Mouse (Mus musculus) intestine, embryonic 14.5 days (tissue): ENCODE measurements around the gene Slc30a2. TPM values are rescaled to one million over a fixed set of nuclear protein-coding genes. Genes with fewer than 3 reads are reported as not detected.

Experiments used
- ATAC-seq: fragments of 200-750 bp; cut with Nextera tagmentation; replicated peaks from 2 replicates; pipeline ENCODE4 v1.8.0; 2017; ENCODE audit warnings: low read depth, moderate number of reproducible peaks, moderate TSS enrichment, moderate library complexity; ENCODE audit not compliant: low FRiP score, low TSS enrichment
- DNase-seq: peaks from one replicate; pipeline ENCODE4 v3.0.0-alpha.2; 2018; ENCODE audit warnings: low spot score
- H3K27ac ChIP-seq: fragments of 300-500 bp; sonication (generic); 2 replicates; pipeline ENCODE4 v1.5.1; 2014; ENCODE audit warnings: low read depth, mild to moderate bottlenecking, control low read depth
- H3K27me3 ChIP-seq: fragments of 300-500 bp; sonication (generic); replicated peaks from 2 replicates; pipeline ENCODE4 v1.6.1; 2014; ENCODE audit warnings: low read length, control low read depth; ENCODE audit not compliant: control insufficient read depth, insufficient read depth
- H3K36me3 ChIP-seq: fragments of 300-500 bp; sonication (generic); 2 replicates; pipeline ENCODE4 v1.6.1; 2014; ENCODE audit warnings: low read length, control low read depth; ENCODE audit not compliant: control insufficient read depth, insufficient read depth
- H3K4me1 ChIP-seq: fragments of 300-500 bp; sonication (generic); replicated peaks from 2 replicates; pipeline ENCODE4 v1.6.1; 2014; ENCODE audit warnings: low read length, control low read depth, mixed read lengths; ENCODE audit not compliant: control insufficient read depth, insufficient read depth
- H3K4me2 ChIP-seq: fragments of 300-500 bp; sonication (generic); 2 replicates; pipeline ENCODE4 v1.6.1; 2014; ENCODE audit warnings: low read length
- H3K4me3 ChIP-seq: fragments of 300-500 bp; sonication (generic); 2 replicates; pipeline ENCODE4 v1.5.1; 2014; ENCODE audit warnings: low read depth, low read length, control low read depth, mixed read lengths
- H3K9ac ChIP-seq: fragments of 300-500 bp; sonication (generic); 2 replicates; pipeline ENCODE4 v1.6.1; 2014; ENCODE audit warnings: mild to moderate bottlenecking, low read length
- H3K9me3 ChIP-seq: fragments of 300-500 bp; sonication (generic); 2 replicates; pipeline ENCODE4 v1.6.1; 2016; ENCODE audit warnings: low read length, control low read depth; ENCODE audit not compliant: control insufficient read depth
- WGBS: fragments of 180-500 bp; shearing (Covaris S2); extraction: QIAGEN DNeasy Blood & Tissue Kit; methylation state at CpG from one replicate; pipeline ENCODE4 v1.1.7; 2014; 5-methylcytosine and 5-hydroxymethylcytosine counted together
- polyA plus RNA-seq: library from polyadenylated mRNA; unstranded; fragments of >200 nt; fragmentation: Nextera tagmentation; extraction: Ambion mirVana; gene quantifications from 2 replicates; pipeline ENCODE4 v1.2.1, GENCODE M21; 2014

The Slc30a2 gene
- polyA plus RNA-seq, 1 experiment from 2014 or later: 0.26 TPM

GRCm38 (mm10) chr4:134357461-134357771, 14.4 kb downstream of the Slc30a2 start:
- Histone ChIP-seq H3K9ac (no peak overlapping the region), H3K4me3 (0 out of 2 replicates have a peak overlapping the region, but pooled peaks have one; percentile 1), H3K36me3 (no peaks in the 10 kb centered on the region), H3K4me2 (peak overlapping the region; percentile 36), H3K27ac (peak overlapping the region; percentile 62; the same call in 1 of the 2 replicates), H3K4me1 (peaks cover 14% of the 10 kb centered on the region), H3K9me3 (no peaks in the 10 kb centered on the region), H3K27me3 (no peaks in the 10 kb centered on the region; the same call in 1 of the 2 replicates)
- peak; percentile 65 for DNase-seq
- WGBS: 32% methylated on average over 17 of the region's 17 CpGs
- peak; percentile 34 for ATAC-seq

GRCm38 (mm10) chr4:134359649-134360048, 16.7 kb downstream of the Slc30a2 start:
- H3K4me3 ChIP-seq: no peak overlapping the region

GRCm38 (mm10) chr4:134361215-134361614, 18.2 kb downstream of the Slc30a2 start:
- Histone ChIP-seq H3K4me2 (no peak overlapping the region), H3K27me3 (no peaks in the 10 kb centered on the region; the same call in 1 of the 2 replicates), H3K9me3 (no peaks in the 10 kb centered on the region), H3K27ac (peak overlapping the region; percentile 51; the same call in 1 of the 2 replicates), H3K36me3 (no peaks in the 10 kb centered on the region), H3K4me1 (peaks cover 7% of the 10 kb centered on the region), H3K4me3 (no peak overlapping the region), H3K9ac (no peak overlapping the region)
- ATAC-seq: peak; percentile 65
- WGBS: 24% methylated on average over 5 of the region's 5 CpGs
- peak; percentile 65 for DNase-seq

More at GRCm38 (mm10) chr4:134359649-134360048, 16.7 kb downstream of the Slc30a2 start:
- H3K27ac ChIP-seq: no peak overlapping the region
- no peak overlapping the region for H3K4me2 ChIP-seq
- H3K27me3 ChIP-seq: no peaks in the 10 kb centered on the region; the same call in 1 of the 2 replicates
- no peak overlapping the region for H3K9ac ChIP-seq
- H3K9me3 ChIP-seq: no peaks in the 10 kb centered on the region
- ATAC-seq: no peak
- no peak for DNase-seq
- peaks cover 9% of the 10 kb centered on the region for H3K4me1 ChIP-seq
- WGBS: 88% methylated on average over 6 of the region's 6 CpGs
- H3K36me3 ChIP-seq: no peaks in the 10 kb centered on the region

GRCm38 (mm10) chr4:134362124-134362523, 19.1 kb downstream of the Slc30a2 start:
- Histone ChIP-seq H3K9me3 (no peaks in the 10 kb centered on the region), H3K36me3 (no peaks in the 10 kb centered on the region), H3K9ac (no peak overlapping the region), H3K4me2 (peak overlapping the region; percentile 18; the same call in 1 of the 2 replicates), H3K27ac (0 out of 2 replicates have a peak overlapping the region, but pooled peaks have one; percentile 5), H3K4me1 (peaks cover 3% of the 10 kb centered on the region; the same call in 1 of the 2 replicates), H3K27me3 (no peaks in the 10 kb centered on the region; the same call in 1 of the 2 replicates), H3K4me3 (no peak overlapping the region)
- ATAC-seq: no peak
- WGBS: 59% methylated on average over 9 of the region's 9 CpGs
- DNase-seq: no peak

- H3K9ac ChIP-seq: no peak overlapping the region
- H3K27me3 ChIP-seq: no peaks in the 10 kb centered on the region; the same call in 1 of the 2 replicates
- no peak for ATAC-seq
- no peaks in the 10 kb centered on the region for H3K36me3 ChIP-seq
- WGBS: 28% methylated on average over 9 of the region's 9 CpGs
- peak overlapping the region; percentile 18 for H3K4me2 ChIP-seq
- H3K27ac ChIP-seq: 0 out of 2 replicates have a peak overlapping the region, but pooled peaks have one; percentile 5
- H3K9me3 ChIP-seq: no peaks in the 10 kb centered on the region
- 0 out of 2 replicates have a peak, but pooled peaks cover 3% of the 10 kb centered on the region for H3K4me1 ChIP-seq
- H3K4me3 ChIP-seq: no peak overlapping the region
- no peak for DNase-seq
These were observed 19.6 kb downstream of the Slc30a2 start for GRCm38 (mm10) chr4:134362586-134362985.

GRCm38 (mm10) chr4:134365280-134365679, 22.3 kb downstream of the Slc30a2 start:
- Histone ChIP-seq H3K4me3 (no peak overlapping the region), H3K9me3 (no peaks in the 10 kb centered on the region), H3K27ac (no peak overlapping the region), H3K36me3 (no peaks in the 10 kb centered on the region), H3K27me3 (peaks cover 9% of the 10 kb centered on the region), H3K4me1 (peaks cover 3% of the 10 kb centered on the region; the same call in 1 of the 2 replicates), H3K9ac (no peak overlapping the region), H3K4me2 (no peak overlapping the region)
- DNase-seq: no peak
- no peak for ATAC-seq
- WGBS: 40% methylated on average over 5 of the region's 5 CpGs

GRCm38 (mm10) chr4:134370649-134371221, 27.8 kb downstream of the Slc30a2 start:
- DNase-seq (no peak), ATAC-seq (no peak)
- H3K9ac ChIP-seq: peak overlapping the region; percentile 32; the same call in 1 of the 2 replicates

GRCm38 (mm10) chr4:134371316-134371855, 28.4 kb downstream of the Slc30a2 start:
- no peak overlapping the region for H3K27ac ChIP-seq
- ATAC-seq (no peak), DNase-seq (no peak)
- peak overlapping the region; percentile 40 for H3K4me3 ChIP-seq
- H3K36me3 ChIP-seq: no peaks in the 10 kb centered on the region
- 3% methylated on average over 17 of the region's 17 CpGs for WGBS
- no peaks in the 10 kb centered on the region for H3K9me3 ChIP-seq
- H3K4me1 ChIP-seq: peaks cover 17% of the 10 kb centered on the region; the same call in 1 of the 2 replicates
- peaks cover 30% of the 10 kb centered on the region for H3K27me3 ChIP-seq
- peak overlapping the region; percentile 82 for H3K4me2 ChIP-seq
- H3K9ac ChIP-seq: peak overlapping the region; percentile 32; the same call in 1 of the 2 replicates

More at GRCm38 (mm10) chr4:134370649-134371221, 27.8 kb downstream of the Slc30a2 start:
- peaks cover 17% of the 10 kb centered on the region; the same call in 1 of the 2 replicates for H3K4me1 ChIP-seq
- peak overlapping the region; percentile 82 for H3K4me2 ChIP-seq
- 2% methylated on average over 18 of the region's 18 CpGs for WGBS
- H3K4me3 ChIP-seq: peak overlapping the region; percentile 40
- no peaks in the 10 kb centered on the region for H3K36me3 ChIP-seq
- H3K9me3 ChIP-seq: no peaks in the 10 kb centered on the region
- peaks cover 30% of the 10 kb centered on the region for H3K27me3 ChIP-seq
- no peak overlapping the region for H3K27ac ChIP-seq
